Mouse (Mus musculus): Measurements from ENCODE around the gene Cox17.

DNA sequence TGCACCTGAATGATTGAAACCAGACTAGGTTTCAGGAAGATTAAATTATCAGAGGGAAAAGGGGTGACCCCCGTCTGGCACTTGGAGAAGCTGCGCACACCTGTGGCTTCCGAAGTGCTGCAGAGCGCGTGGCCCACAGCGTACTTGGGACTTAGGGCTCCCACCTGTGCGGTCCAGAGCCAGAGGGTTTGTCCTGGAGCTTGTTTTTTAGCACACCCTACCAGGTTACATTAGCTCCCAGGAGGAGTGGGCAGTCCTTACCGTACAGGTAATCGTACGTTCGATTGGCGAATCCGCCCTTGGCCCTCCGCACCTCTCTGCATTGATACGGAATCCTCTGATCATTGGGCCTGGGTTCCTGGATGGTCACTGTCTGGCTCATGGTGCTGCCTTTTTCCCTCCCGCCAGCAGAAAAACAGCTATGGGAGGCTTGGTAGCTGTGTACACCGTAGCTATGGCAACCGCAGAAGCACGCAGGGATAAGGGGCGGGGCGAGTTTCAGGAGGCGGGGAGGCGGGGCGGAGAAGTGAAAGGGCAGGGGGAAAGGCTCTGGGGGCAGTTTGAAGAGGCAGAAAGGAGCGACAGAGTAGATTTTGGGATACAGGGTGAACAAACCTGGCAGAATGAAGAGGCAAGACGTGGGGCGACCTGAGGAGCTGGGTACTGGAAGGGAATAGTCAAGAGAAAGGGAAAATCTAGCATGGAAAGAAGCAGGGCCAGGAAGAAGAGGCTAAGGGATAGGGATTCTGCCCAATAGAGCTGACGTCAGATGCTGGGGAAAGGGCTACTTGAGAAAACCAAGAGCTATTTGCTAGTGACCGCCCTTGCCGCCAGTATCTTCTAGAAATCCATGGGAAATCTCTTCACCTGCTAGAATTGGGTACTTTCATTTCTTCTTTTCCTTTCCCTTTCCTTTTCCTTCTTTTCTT, 5.1 kb upstream of the Cox17 start, which contains the start of gene Maats1:
- TF ChIP-seq POLR2A (IDR thresholded peaks at IDR 0.05; ENCODE audit: insufficient read depth, low read depth, low read length) = peak; percentile 21; the same call in 1 of the 2 replicates
- TF ChIP-seq CTCF (IDR thresholded peaks at IDR 0.05; ENCODE audit: insufficient read depth, low read depth, low read length) = no peak
